Mouse (Mus musculus) MEL (cell line): ENCODE results near the gene Cfi. TPM values are rescaled to one million over a fixed set of nuclear protein-coding genes. Genes with fewer than 3 reads are reported as not detected.

Source experiments
- DNase-seq: peaks from one replicate; pipeline ENCODE4 v3.0.0; 2011; ENCODE audit warnings: low read depth, low spot score
- H3K27ac ChIP-seq: 2 replicates; pipeline ENCODE4 v1.5.1; 2012; ENCODE audit warnings: low read depth, mild to moderate bottlenecking, control low read depth, low read length, moderate library complexity; ENCODE audit not compliant: control insufficient read depth
- H3K27me3 ChIP-seq, 2 experiments: fragments of 150-350 bp in 1 of 2; sonication (generic) in 1 of 2; 2 replicates each; pipeline ENCODE4 v1.6.1; 2012; ENCODE audit warnings: low read length in 2 of 2, mild to moderate bottlenecking in 2 of 2, improper control_type of control experiment in 1 of 2, moderate library complexity in 1 of 2; ENCODE audit not compliant: insufficient read depth in 2 of 2, control insufficient read depth in 1 of 2
- H3K36me3 ChIP-seq, 2 experiments: 2 replicates each; pipeline ENCODE4 v1.6.1; 2012 to 2014; ENCODE audit warnings: low read length in 2 of 2, improper control_type of control experiment in 1 of 2, inconsistent platforms in 1 of 2, mild to moderate bottlenecking in 1 of 2; ENCODE audit not compliant: insufficient read depth in 2 of 2, control insufficient read depth in 1 of 2
- H3K4me1 ChIP-seq, 2 experiments: fragments of 150-350 bp in 1 of 2; sonication (generic) in 1 of 2; 2 replicates each; pipeline ENCODE4 v1.6.1; 2012; ENCODE audit warnings: low read length in 2 of 2, improper control_type of control experiment in 1 of 2, mild to moderate bottlenecking in 1 of 2; ENCODE audit not compliant: insufficient read depth in 2 of 2, control insufficient read depth in 1 of 2
- H3K4me3 ChIP-seq, 2 experiments: fragments of 150-350 bp in 1 of 2; sonication (generic) in 1 of 2; 2 replicates each; pipeline ENCODE4 v1.5.1; 2012; ENCODE audit warnings: low read depth in 2 of 2, low read length in 2 of 2, mild to moderate bottlenecking in 2 of 2, moderate library complexity in 2 of 2, control low read depth in 1 of 2, improper control_type of control experiment in 1 of 2; ENCODE audit not compliant: control insufficient read depth in 1 of 2, insufficient read depth in 1 of 2
- H3K79me2 ChIP-seq: 2 replicates; pipeline ENCODE4 v1.6.1; 2012; ENCODE audit warnings: mild to moderate bottlenecking, low read length, moderate library complexity; ENCODE audit not compliant: control insufficient read depth, poor library complexity, insufficient read depth
- H3K9ac ChIP-seq: 2 replicates; pipeline ENCODE4 v1.6.1; 2012; ENCODE audit warnings: low read depth, mild to moderate bottlenecking, control low read depth, low read length, moderate library complexity; ENCODE audit not compliant: control insufficient read depth, poor library complexity, severe bottlenecking
- H3K9me3 ChIP-seq: fragments of 150-350 bp; sonication (generic); replicated peaks from 2 replicates; pipeline ENCODE4 v1.6.1; 2012; ENCODE audit warnings: mild to moderate bottlenecking, low read length, improper control_type of control experiment, moderate library complexity; ENCODE audit not compliant: insufficient read depth
- BHLHE40 ChIP-seq: IDR thresholded peaks from 2 replicates; pipeline ENCODE4 v1.6.1; 2012; ENCODE audit warnings: low read depth, mild to moderate bottlenecking, inconsistent platforms, low read length, improper control_type of control experiment, borderline replicate concordance
- CTCF ChIP-seq, 3 experiments: IDR thresholded peaks in 2 of 3; conservative IDR thresholded peaks in 1 of 3; 2 replicates each; pipeline ENCODE4 v1.5.1; 2011 to 2012; ENCODE audit warnings: low read length in 3 of 3, low read depth in 2 of 3, mild to moderate bottlenecking in 2 of 3, improper control_type of control experiment in 1 of 3, inconsistent platforms in 1 of 3, mixed read lengths in 1 of 3, moderate library complexity in 1 of 3; ENCODE audit not compliant: control insufficient read depth in 1 of 3, insufficient read depth in 1 of 3, poor library complexity in 1 of 3, severe bottlenecking in 1 of 3
- ELF1 ChIP-seq: IDR thresholded peaks from 2 replicates; pipeline ENCODE4 v1.6.1; 2014; ENCODE audit warnings: low read depth, mild to moderate bottlenecking, inconsistent platforms, low read length, improper control_type of control experiment, moderate library complexity
- EP300 ChIP-seq, 2 experiments: IDR thresholded peaks; 2 replicates each; pipeline ENCODE4 v1.6.1; 2011; ENCODE audit warnings: improper control_type of control experiment in 2 of 2, low read length in 2 of 2, low read depth in 1 of 2, mild to moderate bottlenecking in 1 of 2
- JUND ChIP-seq: IDR thresholded peaks from 2 replicates; pipeline ENCODE4 v1.6.1; 2011; ENCODE audit warnings: low read depth, mild to moderate bottlenecking, improper control_type of control experiment, low read length
- MAFK ChIP-seq: IDR thresholded peaks from 2 replicates; pipeline ENCODE4 v1.6.1; 2011; ENCODE audit warnings: low read depth, mild to moderate bottlenecking, low read length, improper control_type of control experiment, borderline replicate concordance
- MAX ChIP-seq: IDR thresholded peaks from 2 replicates; pipeline ENCODE4 v1.6.1; 2011; ENCODE audit warnings: low read length, improper control_type of control experiment
- MEF2A ChIP-seq: IDR thresholded peaks from 2 replicates; pipeline ENCODE4 v1.6.1; 2014; ENCODE audit warnings: low read depth, mild to moderate bottlenecking, inconsistent platforms, low read length, improper control_type of control experiment; ENCODE audit not compliant: poor library complexity, insufficient replicate concordance, severe bottlenecking; ENCODE audit errors: extremely low read depth
- MXI1 ChIP-seq: IDR thresholded peaks from 2 replicates; pipeline ENCODE4 v1.6.1; 2011; ENCODE audit warnings: mild to moderate bottlenecking, low read depth, low read length, improper control_type of control experiment
- MYB ChIP-seq: IDR thresholded peaks from 2 replicates; pipeline ENCODE4 v1.6.1; 2011; ENCODE audit warnings: mild to moderate bottlenecking, low read depth, low read length, improper control_type of control experiment
- NRF1 ChIP-seq: IDR thresholded peaks from 2 replicates; pipeline ENCODE4 v1.6.1; 2014; ENCODE audit warnings: low read depth, mild to moderate bottlenecking, inconsistent platforms, low read length, improper control_type of control experiment, moderate library complexity; ENCODE audit not compliant: poor library complexity, insufficient read depth, severe bottlenecking
- POLR2A ChIP-seq, 2 experiments: IDR thresholded peaks; 2 replicates each; pipeline ENCODE4 v1.6.1; 2011 to 2012; ENCODE audit warnings: low read length in 2 of 2, mild to moderate bottlenecking in 2 of 2, control low read depth in 1 of 2, improper control_type of control experiment in 1 of 2, low read depth in 1 of 2, moderate library complexity in 1 of 2; ENCODE audit not compliant: control insufficient read depth in 1 of 2, insufficient read depth in 1 of 2, poor library complexity in 1 of 2
- RAD21 ChIP-seq: IDR thresholded peaks from 2 replicates; pipeline ENCODE4 v1.6.1; 2011; ENCODE audit warnings: mild to moderate bottlenecking, low read depth, low read length, improper control_type of control experiment
- RCOR1 ChIP-seq: IDR thresholded peaks from 2 replicates; pipeline ENCODE4 v1.6.1; 2012; ENCODE audit warnings: low read depth, mild to moderate bottlenecking, inconsistent platforms, low read length, improper control_type of control experiment
- SMC3 ChIP-seq: IDR thresholded peaks from 2 replicates; pipeline ENCODE4 v1.6.1; 2011; ENCODE audit warnings: low read depth, low read length, improper control_type of control experiment
- TAL1 ChIP-seq: IDR thresholded peaks from 2 replicates; pipeline ENCODE4 v1.6.1; 2012; ENCODE audit warnings: mild to moderate bottlenecking, inconsistent platforms, low read length, moderate library complexity, mixed read lengths
- TBP ChIP-seq: IDR thresholded peaks from 2 replicates; pipeline ENCODE4 v1.8.0; 2011; ENCODE audit warnings: low read depth, low read length, improper control_type of control experiment
- UBTF ChIP-seq: IDR thresholded peaks from 2 replicates; pipeline ENCODE4 v1.6.1; 2012; ENCODE audit warnings: low read depth, mild to moderate bottlenecking, inconsistent platforms, low read length, improper control_type of control experiment, moderate library complexity, borderline replicate concordance; ENCODE audit not compliant: insufficient read depth
- ZC3H11A ChIP-seq: IDR thresholded peaks from 2 replicates; pipeline ENCODE4 v1.6.1; 2012; ENCODE audit warnings: low read depth, mild to moderate bottlenecking, inconsistent platforms, low read length, improper control_type of control experiment
- ZMIZ1 ChIP-seq: IDR thresholded peaks from 2 replicates; pipeline ENCODE4 v1.6.1; 2012; ENCODE audit warnings: low read depth, mild to moderate bottlenecking, inconsistent platforms, low read length, improper control_type of control experiment, moderate library complexity
- polyA plus RNA-seq, 2 experiments: library from polyadenylated mRNA; stranded (reverse) in 1 of 2; unstranded in 1 of 2; fragments of >175 nt in 1 of 2; fragments of >200 nt in 1 of 2; gene quantifications; 2 replicates each; pipeline versions ENCODE4 v1.2.1 to v1.2.4; 2012; ENCODE audit warnings: low replicate concordance in 2 of 2, low read depth in 1 of 2; ENCODE audit not compliant: insufficient read length in 2 of 2, insufficient read depth in 1 of 2, missing spikeins in 1 of 2
- total RNA-seq: library from RNA; depleted of rRNA; stranded (reverse); fragments of 300-350 nt; gene quantifications from 2 replicates; pipeline ENCODE4 v1.2.3, GENCODE M21; 2012

The Cfi gene
- total and polyA plus RNA-seq, 3 experiments = 0.06 TPM; not detected in 2

- peaks cover 0 to 2% of the 10 kb centered on the region in 2 experiments; a peak in 3 of 4 replicates for H3K27me3 ChIP-seq
- TF ChIP-seq MYB (no peak), MEF2A (no peak), ZMIZ1 (no peak), MXI1 (no peak), MAX (no peak), NRF1 (no peak), CTCF (IDR thresholded peaks at IDR 0.05 in 2 of 3, conservative IDR thresholded peaks at IDR 0.05 in 1 of 3; ENCODE audit: control insufficient read depth in 1 of 3, insufficient read depth in 1 of 3, low read depth in 2 of 3, low read length in 3 of 3, poor library complexity in 1 of 3, severe bottlenecking in 1 of 3) (no peak), EP300 (IDR thresholded peaks at IDR 0.05; ENCODE audit: low read depth in 1 of 2, low read length in 2 of 2) (no peak), POLR2A (IDR thresholded peaks at IDR 0.05; ENCODE audit: control insufficient read depth in 1 of 2, insufficient read depth in 1 of 2, low read depth in 1 of 2, low read length in 2 of 2, poor library complexity in 1 of 2) (no peak), RCOR1 (no peak), JUND (no peak), RAD21 (no peak), TBP (no peak), TAL1 (no peak), ELF1 (no peak), ZC3H11A (no peak), MAFK (no peak), UBTF (no peak), SMC3 (no peak)
- no peak overlapping the region for H3K27ac ChIP-seq
- H3K79me2 ChIP-seq = no peaks in the 10 kb centered on the region
- peaks cover 0 to 6% of the 10 kb centered on the region in 2 experiments; a peak in 2 of 4 replicates for H3K36me3 ChIP-seq
- H3K4me1 ChIP-seq = peaks cover 0 to 13% of the 10 kb centered on the region in 2 experiments; a peak in 3 of 4 replicates
- no peak overlapping the region for H3K9ac ChIP-seq
- no peak overlapping the region for H3K4me3 ChIP-seq
- no peaks in the 10 kb centered on the region for H3K9me3 ChIP-seq
- DNase-seq = no peak
These were observed 2.3 kb downstream of the Cfi start for GRCm38 (mm10) chr3:129838017-129838416.

DNA sequence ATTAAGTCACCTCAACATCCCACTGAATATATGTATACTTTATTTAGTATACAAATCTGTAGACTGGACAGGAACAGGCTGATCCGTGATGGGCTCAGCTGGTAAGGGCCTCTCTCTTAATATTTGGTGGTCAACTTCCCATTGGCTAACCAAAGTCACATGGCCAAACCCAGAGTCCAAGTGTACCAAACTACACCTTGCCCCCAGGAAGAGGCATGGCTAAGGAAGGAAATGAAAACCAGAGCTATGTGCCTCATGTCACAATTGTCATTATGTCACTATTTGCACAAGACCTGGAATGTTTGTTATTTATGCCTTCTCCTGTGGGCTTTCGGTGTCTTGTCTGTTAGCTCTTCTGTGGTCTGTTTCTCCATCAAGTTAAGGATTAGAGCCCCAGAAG is 10.2 kb downstream of the Cfi start:
- no peak for TF ChIP-seq BHLHE40
- Histone ChIP-seq H3K9me3 (no peaks in the 10 kb centered on the region), H3K4me1 (no peaks in the 10 kb centered on the region), H3K9ac (no peak overlapping the region), H3K27me3 (peaks cover 11 to 14% of the 10 kb centered on the region in 2 experiments; a peak in 3 of 4 replicates), H3K79me2 (no peaks in the 10 kb centered on the region), H3K36me3 (no peaks in the 10 kb centered on the region), H3K4me3 (no peak overlapping the region), H3K27ac (no peak overlapping the region)
- DNase-seq = no peak
